Mouse (Mus musculus): ENCODE results near the gene Irak2. TPM values are rescaled to one million over a fixed set of nuclear protein-coding genes. Genes with fewer than 3 reads are reported as not detected.

Gene Irak2
- polyA plus RNA-seq, 1 experiment from 2014 or later: 5.7 TPM

DNA sequence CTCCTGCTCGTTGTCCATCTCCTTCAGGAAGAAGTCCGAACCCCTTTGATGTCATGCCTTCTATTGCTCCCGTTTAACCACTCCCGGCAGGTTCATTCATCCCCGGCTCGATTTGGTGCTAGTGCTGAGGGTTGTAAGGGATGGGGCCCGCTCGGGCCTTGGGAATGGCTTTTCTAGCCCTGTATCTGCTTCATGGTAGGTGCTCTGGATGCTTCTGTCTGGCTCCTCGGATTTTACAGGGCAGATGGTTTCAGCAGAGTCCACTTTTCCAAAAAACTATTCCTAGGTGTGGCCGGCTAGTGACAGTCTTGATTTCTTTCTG is 33.1 kb upstream of the Irak2 start:
- Histone ChIP-seq H3K9ac (ENCODE audit: low read length) (peak overlapping the region; percentile 72), H3K4me3 (ENCODE audit: low read depth, low read length) (peak overlapping the region; percentile 87), H3K4me2 (ENCODE audit: low read length) (peak overlapping the region; percentile 87), H3K4me1 (replicated peaks; ENCODE audit: control insufficient read depth, insufficient read depth, low read length) (peaks cover 19% of the 10 kb centered on the region), H3K27me3 (replicated peaks; ENCODE audit: control insufficient read depth, insufficient read depth, low read length) (no peaks in the 10 kb centered on the region), H3K36me3 (ENCODE audit: control insufficient read depth, insufficient read depth, low read length) (peaks cover 15% of the 10 kb centered on the region; the same call in 1 of the 2 replicates), H3K27ac (ENCODE audit: low read depth) (peak overlapping the region; percentile 66; the same call in 1 of the 2 replicates), H3K9me3 (ENCODE audit: control insufficient read depth, low read length) (no peaks in the 10 kb centered on the region)
- DNase-seq (ENCODE audit: low spot score) (no peak), ATAC-seq (replicated peaks; ENCODE audit: low FRiP score, low TSS enrichment, low read depth) (no peak)
- 4% methylated on average over 10 of the region's 10 CpGs for WGBS

DNA sequence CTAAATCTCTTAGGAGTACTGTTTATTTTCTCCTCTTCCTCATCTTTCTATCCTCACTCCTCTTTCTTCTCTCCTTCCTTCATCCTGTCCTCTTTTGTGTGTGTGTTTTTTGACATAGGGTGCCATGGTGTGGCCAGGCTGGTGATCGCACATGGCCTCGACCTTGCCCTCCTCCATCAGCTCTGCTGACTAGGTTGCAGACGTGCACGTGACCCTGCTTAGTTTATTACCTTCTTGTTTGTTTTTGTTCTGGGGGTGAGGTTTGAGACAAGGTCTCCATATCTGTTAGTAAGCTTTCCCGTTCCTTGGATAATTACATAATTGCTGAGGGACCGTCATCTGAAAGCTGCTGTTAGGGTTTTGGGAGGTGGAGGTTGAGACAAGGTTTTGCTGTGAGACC is 29.4 kb upstream of the Irak2 start:
- peaks cover 15% of the 10 kb centered on the region for H3K4me1 ChIP-seq (replicated peaks; ENCODE audit: control insufficient read depth, insufficient read depth, low read length)
- no peak overlapping the region for H3K4me2 ChIP-seq (ENCODE audit: low read length)
- no peak for ATAC-seq (replicated peaks; ENCODE audit: low FRiP score, low TSS enrichment, low read depth)
- no peak for DNase-seq (ENCODE audit: low spot score)
- H3K9me3 ChIP-seq (ENCODE audit: control insufficient read depth, low read length): no peaks in the 10 kb centered on the region
- H3K4me3 ChIP-seq (ENCODE audit: low read depth, low read length): no peak overlapping the region
- WGBS: 57% methylated on average over 6 of the region's 6 CpGs
- H3K9ac ChIP-seq (ENCODE audit: low read length): no peak overlapping the region
- no peaks in the 10 kb centered on the region for H3K27me3 ChIP-seq (replicated peaks; ENCODE audit: control insufficient read depth, insufficient read depth, low read length)
- peaks cover 40% of the 10 kb centered on the region; the same call in 1 of the 2 replicates for H3K36me3 ChIP-seq (ENCODE audit: control insufficient read depth, insufficient read depth, low read length)
- no peak overlapping the region for H3K27ac ChIP-seq (ENCODE audit: low read depth)

- DNase-seq (ENCODE audit: low spot score) (no peak), ATAC-seq (replicated peaks; ENCODE audit: low FRiP score, low TSS enrichment, low read depth) (no peak)
- no peak overlapping the region for H3K27ac ChIP-seq (ENCODE audit: low read depth)
- H3K9ac ChIP-seq (ENCODE audit: low read length): no peak overlapping the region
- H3K4me3 ChIP-seq (ENCODE audit: low read depth, low read length): no peak overlapping the region
- no peak overlapping the region for H3K4me2 ChIP-seq (ENCODE audit: low read length)
- peaks cover 15% of the 10 kb centered on the region for H3K4me1 ChIP-seq (replicated peaks; ENCODE audit: control insufficient read depth, insufficient read depth, low read length)
- no peaks in the 10 kb centered on the region for H3K27me3 ChIP-seq (replicated peaks; ENCODE audit: control insufficient read depth, insufficient read depth, low read length)
- no peaks in the 10 kb centered on the region for H3K9me3 ChIP-seq (ENCODE audit: control insufficient read depth, low read length)
- WGBS: 79% methylated on average over 7 of the region's 7 CpGs
- peaks cover 44% of the 10 kb centered on the region for H3K36me3 ChIP-seq (ENCODE audit: control insufficient read depth, insufficient read depth, low read length)
These were observed 29.0 kb upstream of the Irak2 start for GRCm38 (mm10) chr6:113609293-113609692.

DNA sequence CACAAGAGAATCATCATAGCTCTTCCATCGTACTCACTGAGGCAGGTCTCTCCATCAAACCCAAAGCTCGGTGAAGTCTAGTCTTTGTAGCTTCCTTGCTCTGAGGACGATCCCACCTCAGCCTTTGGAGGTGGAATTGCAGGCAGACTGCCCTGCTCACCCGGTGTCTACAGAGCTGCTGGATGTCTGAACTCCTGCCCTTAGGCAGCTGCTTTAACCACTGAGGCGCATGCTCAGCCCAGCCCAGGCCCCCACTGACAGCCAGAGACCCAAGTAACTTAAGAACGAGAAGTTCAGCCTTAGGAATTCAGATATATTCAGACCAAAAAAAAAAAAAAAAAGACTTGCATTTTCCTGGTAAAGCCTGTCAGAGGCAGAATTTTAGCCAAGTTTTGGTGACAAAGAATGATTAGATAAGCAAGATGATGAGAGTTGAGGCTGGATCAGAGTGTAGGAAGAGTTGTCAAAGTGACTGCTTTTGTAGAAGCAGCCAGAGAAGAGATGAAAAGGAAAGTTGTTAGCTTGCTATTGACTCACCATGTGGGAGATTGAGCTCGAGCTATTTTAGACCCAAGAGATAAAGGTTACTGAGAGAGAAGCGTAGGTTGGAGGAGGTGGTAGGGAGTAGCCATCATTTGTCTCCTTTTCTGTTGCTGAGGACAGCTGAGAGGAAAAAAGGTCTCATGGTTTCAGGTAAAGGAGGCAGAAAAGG is 25.9 kb upstream of the Irak2 start:
- H3K27me3 ChIP-seq (replicated peaks; ENCODE audit: control insufficient read depth, insufficient read depth, low read length): no peaks in the 10 kb centered on the region
- no peaks in the 10 kb centered on the region for H3K9me3 ChIP-seq (ENCODE audit: control insufficient read depth, low read length)
- H3K9ac ChIP-seq (ENCODE audit: low read length): no peak overlapping the region
- H3K27ac ChIP-seq (ENCODE audit: low read depth): no peak overlapping the region
- H3K4me3 ChIP-seq (ENCODE audit: low read depth, low read length): no peak overlapping the region
- DNase-seq (ENCODE audit: low spot score) (no peak), ATAC-seq (replicated peaks; ENCODE audit: low FRiP score, low TSS enrichment, low read depth) (no peak)
- H3K4me1 ChIP-seq (replicated peaks; ENCODE audit: control insufficient read depth, insufficient read depth, low read length): no peaks in the 10 kb centered on the region
- H3K36me3 ChIP-seq (ENCODE audit: control insufficient read depth, insufficient read depth, low read length): peaks cover 67% of the 10 kb centered on the region
- H3K4me2 ChIP-seq (ENCODE audit: low read length): no peak overlapping the region
- 91% methylated on average over 8 of the region's 8 CpGs for WGBS

DNA sequence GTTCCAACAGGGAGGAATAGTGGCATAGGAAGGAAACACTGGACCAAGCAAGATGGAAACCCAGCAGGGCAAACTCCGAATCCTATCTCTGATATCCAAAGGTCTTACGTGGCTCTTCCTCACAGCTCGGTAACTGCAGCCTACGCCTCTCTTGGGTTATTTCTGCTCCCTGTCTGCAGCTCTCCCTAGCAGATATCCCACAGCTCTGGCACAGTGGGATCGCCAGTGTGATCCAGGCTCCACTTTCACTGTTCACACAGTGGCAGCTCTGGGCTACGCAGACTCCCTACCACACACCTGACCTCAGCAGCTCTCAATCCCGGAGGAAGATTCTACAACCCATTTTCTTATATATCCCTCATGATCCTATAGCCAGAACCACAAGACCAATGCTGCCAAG is 24.1 kb upstream of the Irak2 start:
- no peak overlapping the region for H3K9ac ChIP-seq (ENCODE audit: low read length)
- no peak overlapping the region for H3K4me3 ChIP-seq (ENCODE audit: low read depth, low read length)
- H3K27me3 ChIP-seq (replicated peaks; ENCODE audit: control insufficient read depth, insufficient read depth, low read length): no peaks in the 10 kb centered on the region
- H3K27ac ChIP-seq (ENCODE audit: low read depth): no peak overlapping the region
- no peak overlapping the region for H3K4me2 ChIP-seq (ENCODE audit: low read length)
- ATAC-seq (replicated peaks; ENCODE audit: low FRiP score, low TSS enrichment, low read depth) (no peak), DNase-seq (ENCODE audit: low spot score) (no peak)
- peaks cover 75% of the 10 kb centered on the region for H3K36me3 ChIP-seq (ENCODE audit: control insufficient read depth, insufficient read depth, low read length)
- no peaks in the 10 kb centered on the region for H3K9me3 ChIP-seq (ENCODE audit: control insufficient read depth, low read length)
- H3K4me1 ChIP-seq (replicated peaks; ENCODE audit: control insufficient read depth, insufficient read depth, low read length): no peaks in the 10 kb centered on the region
- 95% methylated on average over 7 of the region's 7 CpGs for WGBS

GRCm38 (mm10) chr6:113614997-113615396 is 23.3 kb upstream of the Irak2 start:
- WGBS: 97% methylated on average over 8 of the region's 8 CpGs
- H3K27me3 ChIP-seq (replicated peaks; ENCODE audit: control insufficient read depth, insufficient read depth, low read length): no peaks in the 10 kb centered on the region
- no peak overlapping the region for H3K9ac ChIP-seq (ENCODE audit: low read length)
- H3K4me3 ChIP-seq (ENCODE audit: low read depth, low read length): no peak overlapping the region
- DNase-seq (ENCODE audit: low spot score) (no peak), ATAC-seq (replicated peaks; ENCODE audit: low FRiP score, low TSS enrichment, low read depth) (no peak)
- H3K27ac ChIP-seq (ENCODE audit: low read depth): no peak overlapping the region
- no peaks in the 10 kb centered on the region for H3K4me1 ChIP-seq (replicated peaks; ENCODE audit: control insufficient read depth, insufficient read depth, low read length)
- peaks cover 74% of the 10 kb centered on the region for H3K36me3 ChIP-seq (ENCODE audit: control insufficient read depth, insufficient read depth, low read length)
- H3K9me3 ChIP-seq (ENCODE audit: control insufficient read depth, low read length): no peaks in the 10 kb centered on the region
- H3K4me2 ChIP-seq (ENCODE audit: low read length): no peak overlapping the region

DNA sequence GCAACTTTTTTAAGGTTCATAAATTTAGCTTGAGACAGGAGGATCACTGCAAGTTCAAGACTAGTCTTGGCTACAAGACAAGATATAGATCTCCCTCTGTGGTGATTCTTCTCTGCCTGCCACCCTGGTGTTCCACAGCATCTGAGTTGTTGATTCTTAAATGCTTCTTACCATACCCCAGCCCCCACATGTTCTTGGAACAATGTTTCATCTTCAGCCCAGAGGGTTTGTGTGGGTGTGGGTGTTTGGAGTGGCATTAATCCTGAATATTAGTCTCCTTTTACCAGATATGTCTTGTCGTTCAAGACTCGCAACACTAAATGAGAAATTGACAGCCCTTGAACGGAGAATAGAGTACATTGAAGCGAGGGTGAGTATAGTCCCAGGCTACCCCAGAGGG is 22.8 kb upstream of the Irak2 start:
- Histone ChIP-seq H3K4me3 (ENCODE audit: low read depth, low read length) (no peak overlapping the region), H3K27me3 (replicated peaks; ENCODE audit: control insufficient read depth, insufficient read depth, low read length) (no peaks in the 10 kb centered on the region)

DNA sequence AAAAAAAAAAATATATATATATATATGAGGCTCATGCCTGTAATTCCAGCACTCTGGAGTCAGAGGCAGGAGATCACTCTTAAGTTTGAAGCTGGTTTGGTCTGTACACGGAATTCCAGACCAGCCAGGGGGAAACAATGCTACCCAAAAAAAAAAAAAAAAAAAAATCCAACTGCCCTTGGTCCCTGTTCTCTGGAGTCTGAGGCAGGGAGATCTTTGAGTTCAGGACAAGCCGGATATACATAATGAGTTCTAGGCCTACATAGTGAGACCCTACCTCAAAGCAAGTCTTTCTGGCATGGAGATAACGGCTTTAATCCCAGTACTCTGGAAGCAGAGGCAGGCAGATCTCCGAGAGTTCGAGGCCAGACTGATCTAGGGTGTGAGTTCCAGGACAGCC is 14.9 kb upstream of the Irak2 start:
- Histone ChIP-seq H3K36me3 (ENCODE audit: control insufficient read depth, insufficient read depth, low read length) (peaks cover 13% of the 10 kb centered on the region), H3K27me3 (replicated peaks; ENCODE audit: control insufficient read depth, insufficient read depth, low read length) (no peaks in the 10 kb centered on the region), H3K4me2 (ENCODE audit: low read length) (peak overlapping the region; percentile 94), H3K4me1 (replicated peaks; ENCODE audit: control insufficient read depth, insufficient read depth, low read length) (peaks cover 11% of the 10 kb centered on the region), H3K4me3 (ENCODE audit: low read depth, low read length) (peak overlapping the region; percentile 72), H3K9me3 (ENCODE audit: control insufficient read depth, low read length) (no peaks in the 10 kb centered on the region), H3K9ac (ENCODE audit: low read length) (peak overlapping the region; percentile 76), H3K27ac (ENCODE audit: low read depth) (peak overlapping the region; percentile 84)
- ATAC-seq (replicated peaks; ENCODE audit: low FRiP score, low TSS enrichment, low read depth) (0 out of 2 replicates have a peak, but pooled peaks have one; percentile 6), DNase-seq (ENCODE audit: low spot score) (no peak)
- 65% methylated on average over 5 of the region's 5 CpGs for WGBS

More for the DNA sequence above, 22.8 kb upstream of the Irak2 start:
- peaks cover 69% of the 10 kb centered on the region for H3K36me3 ChIP-seq (ENCODE audit: control insufficient read depth, insufficient read depth, low read length)
- no peak overlapping the region for H3K4me2 ChIP-seq (ENCODE audit: low read length)
- H3K9ac ChIP-seq (ENCODE audit: low read length): no peak overlapping the region
- no peaks in the 10 kb centered on the region for H3K9me3 ChIP-seq (ENCODE audit: control insufficient read depth, low read length)
- H3K27ac ChIP-seq (ENCODE audit: low read depth): no peak overlapping the region
- H3K4me1 ChIP-seq (replicated peaks; ENCODE audit: control insufficient read depth, insufficient read depth, low read length): no peaks in the 10 kb centered on the region
- WGBS: 98% methylated on average over 4 of the region's 4 CpGs
- no peak for DNase-seq (ENCODE audit: low spot score)
- no peak for ATAC-seq (replicated peaks; ENCODE audit: low FRiP score, low TSS enrichment, low read depth)

Measured in intestine, embryonic 14.5 days (tissue).